Mouse (Mus musculus): ENCODE measurements at regions not wholly inside any gene's neighbourhood (a gene's known extent, or its start where the extent isn't known, plus 50 kb on each side); places are given as distances from the start of the nearest gene placed in this dataset.

DNA sequence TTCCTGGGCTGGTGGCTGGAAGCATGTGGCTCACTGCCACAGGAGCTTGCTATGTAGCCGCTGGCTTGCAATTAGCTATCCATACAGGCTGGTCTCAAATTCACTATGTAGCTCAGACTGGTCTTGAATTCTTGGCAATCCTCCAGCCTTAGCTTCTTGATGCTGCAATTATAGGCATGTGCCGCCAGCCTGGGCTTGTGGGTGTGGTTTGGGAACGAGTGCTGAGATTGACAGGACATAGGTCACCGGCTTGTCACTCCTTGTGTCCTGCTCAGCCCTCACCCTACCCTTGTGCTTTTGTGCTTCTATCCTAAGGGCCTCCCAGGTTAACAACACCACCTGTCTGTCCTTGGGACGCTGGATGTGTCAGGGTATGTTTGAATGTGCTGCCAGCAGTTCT lies 117.9 kb downstream of the 1810013L24Rik start:
- TF ChIP-seq GATA1 (IDR thresholded peaks at IDR 0.05; ENCODE audit: low read length), result no peak
- TF ChIP-seq TAL1 (IDR thresholded peaks at IDR 0.05; ENCODE audit: low read length), result no peak

All from erythroblast, embryonic 14.5 days (primary cell).